Mouse (Mus musculus): ENCODE measurements around the gene Ppp3cb.
"Not testable (repeated sequence)": the region's sequence is repeated elsewhere in the genome, so short reads cannot be mapped to it uniquely, and the experiment has no call there.

Gene Ppp3cb

GRCm38 (mm10) chr14:20546415-20546814, at the start of gene Ppp3cb:
Gene Ppp3cb, minus strand, starts transcription at chr14:20546573.
- peak; percentile 54 to 66 for DNase-seq (ENCODE audit: low spot score in 2 of 2)

DNA sequence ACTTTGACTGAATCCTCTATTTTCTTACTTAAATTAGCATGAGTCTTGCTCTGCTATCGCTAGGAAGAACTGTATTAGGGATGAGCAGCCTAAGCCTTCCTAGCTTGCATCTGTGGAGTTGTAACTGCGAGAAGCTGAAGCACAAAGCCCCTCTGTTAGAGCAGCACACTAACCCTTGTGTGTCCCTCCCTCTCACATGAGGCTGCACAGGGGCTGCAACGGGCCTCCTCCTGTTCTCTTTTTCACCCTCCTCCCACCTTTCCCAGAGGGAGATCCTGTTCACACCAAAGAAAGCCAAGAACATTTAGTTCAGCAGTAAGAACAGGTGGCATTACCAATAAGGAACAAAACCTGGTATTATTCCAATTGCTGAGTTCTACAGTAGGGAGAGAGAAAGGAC, 49.4 kb upstream of the Ppp3cb start:
- DNase-seq (ENCODE audit: low spot score in 2 of 2) = no peak

GRCm38 (mm10) chr14:20587458-20587857, 41.1 kb upstream of the Ppp3cb start:
- no peak for DNase-seq (ENCODE audit: low spot score in 2 of 2)

DNA sequence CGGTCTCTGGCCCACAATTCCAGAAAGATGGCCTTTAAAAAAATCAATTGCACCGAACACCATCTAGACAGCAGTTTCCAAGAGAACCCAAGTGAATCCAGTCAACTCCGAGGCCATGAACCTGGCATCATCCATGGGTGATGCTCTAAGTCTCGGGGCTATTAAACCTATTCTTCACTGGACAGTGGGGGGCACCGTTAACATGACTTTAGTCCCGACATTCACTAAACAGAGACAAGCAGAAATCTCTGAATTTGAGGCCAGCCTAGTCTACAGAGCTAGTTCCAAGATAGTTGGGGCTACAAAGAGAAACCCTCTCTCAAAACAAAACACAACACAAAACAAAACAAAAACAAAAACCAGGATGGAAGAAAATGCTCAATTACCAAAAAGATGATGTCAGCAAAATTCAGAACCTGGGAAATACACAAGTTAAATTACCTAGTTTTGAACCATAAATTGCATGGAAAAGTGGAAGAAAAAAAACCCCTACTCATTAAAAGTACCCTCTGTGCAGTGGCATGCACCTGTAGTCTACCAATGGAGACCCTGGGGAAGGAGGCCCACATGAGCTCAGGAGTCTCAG, 32.5 kb upstream of the Ppp3cb start:
- no peak for DNase-seq (ENCODE audit: low spot score in 2 of 2)

DNA sequence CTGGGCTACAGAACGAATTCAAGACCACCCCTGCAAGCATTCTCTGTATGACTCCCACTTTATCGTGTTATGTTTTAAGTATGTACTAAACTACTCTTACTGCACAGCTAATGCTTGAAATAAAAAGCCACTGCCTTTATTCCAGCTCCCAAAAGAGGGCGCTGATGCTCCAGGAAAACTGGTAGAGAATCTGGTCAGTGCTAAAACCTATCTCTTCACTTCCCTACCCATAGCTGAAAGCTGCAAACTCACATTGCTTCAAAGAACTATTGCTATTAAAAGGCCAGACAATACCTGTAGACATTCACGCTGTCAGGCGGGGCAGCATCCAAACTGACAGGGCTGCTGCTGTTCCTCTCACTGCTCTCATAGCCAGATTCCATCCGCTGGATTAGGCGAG, 29.8 kb upstream of the Ppp3cb start:
- DNase-seq (ENCODE audit: low spot score in 2 of 2) = peak; percentile 33 to 66

- not testable (repeated sequence) for DNase-seq (ENCODE audit: low spot score in 2 of 2)
Observed at GRCm38 (mm10) chr14:20573196-20573595, 26.8 kb upstream of the Ppp3cb start.

GRCm38 (mm10) chr14:20565256-20566021, 19.1 kb upstream of the Ppp3cb start:
- no peak for DNase-seq (ENCODE audit: low spot score in 2 of 2)

DNA sequence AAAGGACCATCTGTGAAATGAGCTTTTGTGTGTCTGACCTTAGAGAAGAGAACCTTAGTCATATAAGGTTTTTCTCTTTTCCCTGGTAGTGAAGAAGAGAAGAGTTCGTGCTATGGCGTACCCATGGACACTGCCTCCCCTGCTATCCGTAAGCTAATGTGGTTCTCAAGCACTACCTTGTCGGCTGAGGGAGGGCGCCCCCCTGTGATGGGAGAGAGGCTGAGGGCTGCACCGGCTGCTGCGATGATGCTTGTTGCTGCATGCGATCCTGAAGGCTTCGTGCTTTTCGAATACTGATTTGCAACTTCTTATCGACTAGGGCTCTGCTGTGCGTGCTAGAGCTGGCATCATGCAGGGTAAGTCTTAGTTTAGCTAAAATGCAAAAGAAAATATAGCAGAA, 18.3 kb upstream of the Ppp3cb start:
- DNase-seq (ENCODE audit: low spot score in 2 of 2) = no peak

- no peak for DNase-seq (ENCODE audit: low spot score in 2 of 2)
Observed at GRCm38 (mm10) chr14:20561897-20562296, 15.5 kb upstream of the Ppp3cb start.

- DNase-seq (ENCODE audit: low spot score in 2 of 2) = no peak
Observed at GRCm38 (mm10) chr14:20550136-20550535, 3.8 kb upstream of the Ppp3cb start.

DNA sequence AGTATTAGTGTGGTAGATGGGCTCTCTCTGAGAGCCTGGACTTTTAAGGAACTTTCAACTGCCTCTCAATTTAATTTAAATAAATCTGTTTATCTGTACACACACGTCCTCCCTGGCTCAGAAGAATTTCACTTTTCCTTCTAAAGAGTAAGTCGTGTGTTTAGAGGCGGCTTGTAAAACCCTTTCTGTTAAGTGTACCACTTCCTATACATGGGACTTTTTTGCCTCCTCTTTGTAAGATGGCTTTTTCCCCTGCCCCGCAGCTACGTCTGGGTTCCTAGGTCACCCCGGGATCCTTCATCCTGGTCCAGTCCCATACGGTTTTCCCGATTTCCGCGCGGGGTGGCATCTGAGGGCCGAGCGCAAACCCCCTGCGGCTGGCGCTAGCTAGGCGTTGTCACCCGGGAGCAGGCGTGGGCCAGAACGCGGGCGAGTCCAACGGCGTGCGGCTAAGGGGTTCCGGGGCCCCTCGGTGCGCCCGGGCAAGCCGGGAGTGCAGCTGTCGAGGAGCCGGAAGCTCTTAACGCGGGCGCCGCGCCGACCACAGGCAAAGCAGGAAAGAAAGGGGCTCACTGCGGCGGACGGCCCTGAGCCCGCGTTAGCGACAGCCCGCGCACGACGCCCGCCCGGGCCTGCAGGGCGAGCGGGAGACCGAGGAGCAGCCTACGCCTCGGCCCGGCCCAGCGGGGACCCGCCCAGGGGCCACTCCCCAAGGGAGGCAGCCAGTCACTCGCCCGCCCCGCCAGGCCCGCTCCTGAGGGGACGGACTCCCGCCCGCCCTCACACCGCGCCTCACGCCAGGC, 643 bp downstream of the Ppp3cb start:
- peak; percentile 84 to 89 for DNase-seq (ENCODE audit: low spot score in 2 of 2)

GRCm38 (mm10) chr14:20544467-20545411, 1.6 kb downstream of the Ppp3cb start:
- DNase-seq (ENCODE audit: low spot score in 2 of 2) = no peak

- DNase-seq (ENCODE audit: low spot score in 2 of 2) = no peak
Observed at GRCm38 (mm10) chr14:20529643-20530042, 16.7 kb downstream of the Ppp3cb start.

GRCm38 (mm10) chr14:20520179-20520578, 26.2 kb downstream of the Ppp3cb start:
- no peak for DNase-seq (ENCODE audit: low spot score in 2 of 2)

DNA sequence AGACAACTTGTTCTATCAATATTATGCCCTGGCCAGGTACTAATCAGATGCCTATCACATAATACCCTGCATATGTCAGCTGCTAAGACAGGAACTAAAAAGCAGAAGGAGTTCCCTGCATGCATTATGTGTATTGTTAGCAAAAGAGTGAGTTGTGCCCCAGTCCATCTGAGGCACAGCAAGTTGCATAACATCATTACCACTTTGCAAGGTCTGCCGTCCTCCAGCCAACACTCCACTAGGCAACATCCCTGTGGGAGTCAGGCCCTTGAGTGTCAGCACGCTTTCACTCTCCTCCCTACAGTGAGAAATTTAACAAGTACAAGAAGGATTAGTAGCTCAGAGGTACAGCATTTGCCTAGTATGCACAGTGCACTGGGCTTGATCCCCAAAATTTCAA, 37.9 kb downstream of the Ppp3cb start:
- no peak for DNase-seq (ENCODE audit: low spot score in 2 of 2)

GRCm38 (mm10) chr14:20502966-20503365, 43.4 kb downstream of the Ppp3cb start:
- DNase-seq (ENCODE audit: low spot score in 2 of 2) = no peak

- DNase-seq (ENCODE audit: low spot score in 2 of 2) = no peak
Observed at GRCm38 (mm10) chr14:20499982-20500381, 46.4 kb downstream of the Ppp3cb start.

DNA sequence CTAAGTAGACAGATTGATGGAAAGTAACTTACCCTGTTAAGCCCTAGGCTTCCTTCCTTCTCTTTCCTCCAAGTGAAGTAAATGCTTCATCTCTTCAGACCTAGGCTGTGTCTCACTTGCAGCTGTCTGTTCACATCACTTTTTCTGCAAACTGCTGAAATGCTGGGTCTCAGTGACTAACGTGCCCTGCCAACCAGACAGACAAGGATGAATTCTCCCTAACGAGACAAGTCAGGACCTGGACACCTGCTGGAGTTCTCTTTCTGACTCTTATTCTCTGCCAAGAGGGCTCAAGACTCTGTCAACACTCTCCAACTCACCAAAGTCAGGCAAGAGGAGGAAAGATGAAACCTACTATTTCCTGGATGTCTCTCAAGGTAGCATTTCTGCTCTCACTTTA, 49.8 kb downstream of the Ppp3cb start, which contains the start of gene Mss51:
Gene Mss51 (minus strand): TSS at position 299 of the 400 bp plus-strand sequence.
- no peak for DNase-seq (ENCODE audit: low spot score in 2 of 2)

GRCm38 (mm10) chr14:20486031-20486430, 60.3 kb downstream of the Ppp3cb start:
- no peak for DNase-seq (ENCODE audit: low spot score in 2 of 2)

DNA sequence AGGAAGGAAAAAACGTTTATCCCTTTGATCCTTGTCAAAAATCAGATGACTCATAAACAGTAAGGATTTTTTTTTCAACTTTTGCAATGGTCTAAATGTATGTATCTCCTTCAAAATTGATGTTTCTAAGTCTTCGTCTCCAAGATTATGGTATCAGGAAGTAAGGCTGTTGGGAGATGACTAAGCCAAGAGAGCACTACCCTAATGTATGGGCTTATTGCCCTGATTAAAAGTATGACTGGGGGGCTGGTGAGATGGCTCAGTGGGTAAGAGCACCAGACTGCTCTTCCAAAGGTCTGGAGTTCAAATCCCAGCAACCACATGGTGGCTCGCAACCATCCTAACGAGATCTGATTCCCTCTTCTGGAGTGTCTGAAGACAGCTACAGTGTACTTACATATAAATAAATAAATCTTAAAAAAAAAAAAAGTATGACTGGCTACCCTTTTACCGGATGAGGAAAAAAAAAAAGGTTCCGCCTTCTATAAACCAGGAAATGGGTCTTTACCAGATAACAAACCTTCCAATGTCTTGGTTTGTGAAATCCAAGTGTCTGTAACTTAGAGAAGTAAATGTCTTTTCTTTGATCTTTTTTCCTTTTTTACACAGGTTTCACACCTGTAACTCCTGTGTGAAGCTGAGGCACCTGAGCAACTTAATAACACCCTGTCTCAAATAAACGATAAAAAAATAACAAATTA, 64.2 kb downstream of the Ppp3cb start:
- DNase-seq (ENCODE audit: low spot score in 2 of 2) = no peak

GRCm38 (mm10) chr14:20481211-20481610, 65.2 kb downstream of the Ppp3cb start:
- DNase-seq (ENCODE audit: low spot score in 2 of 2) = peak in 1 of 2 experiments; percentile 21
